28 mouse cellular contexts compared by ENCODE assay signal in genomic region chr4:134990651-134991050, GRCm38 (mm10).
"Had no signal": no experiment of that assay in that cellular context is flagged by ENCODE, and none has a peak within 500 bp of the region (broad histone marks: within the 10 kb centered on the region; RNA-seq: fewer than 3 reads in every experiment).

No protein-coding gene starts in this region.

- H3K27me3 ChIP-seq: embryonic facial prominence, embryonic 12.5 days; forebrain, embryonic 15.5 days had no signal

- H3K4me3 ChIP-seq: embryonic facial prominence, embryonic 10.5 days; embryonic facial prominence, embryonic 12.5 days; embryonic facial prominence, embryonic 13.5 days; embryonic facial prominence, embryonic 15.5 days; erythroblast, embryonic 14.5 days; forebrain, embryonic 10.5 days; forebrain, embryonic 12.5 days; forebrain, embryonic 13.5 days; forebrain, embryonic 15.5 days; gastrocnemius, adult 2 months; heart, adult 2 months had no signal

- H3K4me2 ChIP-seq: embryonic facial prominence, embryonic 12.5 days; embryonic facial prominence, embryonic 13.5 days; embryonic facial prominence, embryonic 15.5 days; forebrain, embryonic 12.5 days; forebrain, embryonic 13.5 days; forebrain, embryonic 15.5 days had no signal

- H3K9me3 ChIP-seq: embryonic facial prominence, embryonic 10.5 days; embryonic facial prominence, embryonic 12.5 days; embryonic facial prominence, embryonic 13.5 days; embryonic facial prominence, embryonic 15.5 days; forebrain, embryonic 10.5 days; forebrain, embryonic 12.5 days; forebrain, embryonic 13.5 days; forebrain, embryonic 15.5 days had no signal

- H3K36me3 ChIP-seq: embryonic facial prominence, embryonic 10.5 days; embryonic facial prominence, embryonic 12.5 days; embryonic facial prominence, embryonic 13.5 days; embryonic facial prominence, embryonic 15.5 days; forebrain, embryonic 10.5 days; forebrain, embryonic 12.5 days; forebrain, embryonic 15.5 days had no signal

- H3K4me1 ChIP-seq: embryonic facial prominence, embryonic 15.5 days; forebrain, embryonic 15.5 days had no signal

- H3K27ac ChIP-seq: embryonic facial prominence, embryonic 10.5 days; embryonic facial prominence, embryonic 12.5 days; embryonic facial prominence, embryonic 13.5 days; embryonic facial prominence, embryonic 15.5 days; forebrain, embryonic 12.5 days; forebrain, embryonic 13.5 days; forebrain, embryonic 15.5 days; gastrocnemius, adult 2 months; heart, adult 2 months had no signal

- DNase-seq: cerebellum, adult 2 months; cerebellum, adult 8-10 months; cerebellum, adult 9-10 months; cerebellum, adult 9-11 months; cerebellum, postnatal 10 days; cerebellum, postnatal 14 days; cerebellum, postnatal 25 days; embryo, embryonic 11 days; forebrain, postnatal 0 days; gastrocnemius, adult 2 months; gastrocnemius, postnatal 10 days; gastrocnemius, postnatal 14 days; gastrocnemius, postnatal 25 days; gastrocnemius, postnatal 36 days; heart, adult 11 months; heart, adult 18-20 months; heart, adult 2 months had no signal

- H3K9ac ChIP-seq: embryonic facial prominence, embryonic 12.5 days; embryonic facial prominence, embryonic 13.5 days; embryonic facial prominence, embryonic 15.5 days; forebrain, embryonic 12.5 days; forebrain, embryonic 13.5 days; forebrain, embryonic 15.5 days; forebrain, postnatal 0 days had no signal

- ATAC-seq: forebrain, embryonic 13.5 days; forebrain, embryonic 14.5 days; forebrain, embryonic 15.5 days; forebrain, embryonic 16.5 days; forebrain, postnatal 0 days had no signal
